ENCODE assay signal across 8 mouse cellular contexts in the genomic region with DNA sequence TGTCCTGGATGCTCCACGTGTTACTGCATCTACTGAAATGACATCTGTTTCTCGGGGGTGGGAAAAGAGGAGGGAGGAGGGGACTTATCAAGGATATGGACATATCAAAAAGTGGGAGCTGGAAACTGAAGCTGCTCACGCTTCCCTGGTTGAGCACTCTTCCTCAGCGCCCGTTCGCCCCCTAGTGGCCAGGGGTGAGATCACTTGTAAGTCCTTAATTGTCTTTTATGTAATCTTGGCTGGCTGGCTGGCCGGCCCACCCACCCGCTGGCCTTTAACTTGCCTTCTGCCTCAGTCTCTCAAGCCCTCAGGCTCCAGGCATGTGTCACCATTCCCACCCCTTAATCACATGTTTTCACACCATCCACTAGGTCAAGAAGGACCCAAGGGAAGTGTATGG. TPM values are rescaled to one million over a fixed set of nuclear protein-coding genes. Genes with fewer than 3 reads are reported as not detected.
DNase-seq lines count a peak whose midpoint lies in the region; ATAC-seq and TF ChIP-seq lines count a peak whose summit lies in the region.

No protein-coding gene starts in this region.

- H3K27me3 ChIP-seq in heart, embryonic 11.5 days (ENCODE audit: control insufficient read depth, insufficient read depth, low read length), result 0 out of 2 replicates have a peak, but pooled peaks cover 5% of the 10 kb centered on the region
- no peaks in the 10 kb centered on the region; the same call in 1 of the 2 replicates for H3K27me3 ChIP-seq in forebrain, embryonic 11.5 days (ENCODE audit: control insufficient read depth, insufficient read depth, low read length)
- H3K27me3 ChIP-seq in midbrain, embryonic 14.5 days (ENCODE audit: control insufficient read depth, insufficient read depth, low read length), result no peaks in the 10 kb centered on the region

- H3K4me2 ChIP-seq in heart, embryonic 11.5 days, result no peak overlapping the region
- H3K4me2 ChIP-seq in forebrain, embryonic 11.5 days (ENCODE audit: low read depth, low read length, severe bottlenecking), result no peak overlapping the region
- no peak overlapping the region for H3K4me2 ChIP-seq in midbrain, embryonic 14.5 days (ENCODE audit: low read length)

- peaks cover 28% of the 10 kb centered on the region for H3K36me3 ChIP-seq in heart, embryonic 11.5 days (ENCODE audit: control insufficient read depth, insufficient read depth, low read length)
- peaks cover 9% of the 10 kb centered on the region for H3K36me3 ChIP-seq in forebrain, embryonic 11.5 days (ENCODE audit: control insufficient read depth, insufficient read depth, low read length)
- H3K36me3 ChIP-seq in midbrain, embryonic 14.5 days (ENCODE audit: control insufficient read depth, insufficient read depth, low read length), result peaks cover 74% of the 10 kb centered on the region

- no peak overlapping the region for H3K4me3 ChIP-seq in heart, embryonic 11.5 days (ENCODE audit: low read depth, low read length)
- H3K4me3 ChIP-seq in forebrain, embryonic 11.5 days (ENCODE audit: low read depth, low read length), result no peak overlapping the region
- no peak overlapping the region for H3K4me3 ChIP-seq in left cerebral cortex, adult 2 months
- H3K4me3 ChIP-seq in midbrain, embryonic 14.5 days (replicated peaks; ENCODE audit: low read depth, low read length), result no peak overlapping the region

- WGBS in heart, embryonic 11.5 days (ENCODE audit: insufficient replicate concordance), result 6% methylated on average over 8 of the region's 8 CpGs
- 2% methylated on average over 8 of the region's 8 CpGs for WGBS in forebrain, embryonic 11.5 days
- 0% methylated on average over 8 of the region's 8 CpGs for WGBS in midbrain, embryonic 14.5 days

- H3K9me3 ChIP-seq in heart, embryonic 11.5 days (replicated peaks; ENCODE audit: control insufficient read depth, low read length), result no peaks in the 10 kb centered on the region
- no peaks in the 10 kb centered on the region for H3K9me3 ChIP-seq in forebrain, embryonic 11.5 days (ENCODE audit: control insufficient read depth, low read length)
- H3K9me3 ChIP-seq in midbrain, embryonic 14.5 days (ENCODE audit: control insufficient read depth, low read length), result no peaks in the 10 kb centered on the region

- TF ChIP-seq CTCF in left cerebral cortex, adult 2 months (IDR thresholded peaks at IDR 0.05), result peak; percentile 92

- H3K4me1 ChIP-seq in heart, embryonic 11.5 days (ENCODE audit: control insufficient read depth, insufficient read depth, low read length), result peaks cover 15% of the 10 kb centered on the region
- peaks cover 34% of the 10 kb centered on the region for H3K4me1 ChIP-seq in forebrain, embryonic 11.5 days (replicated peaks; ENCODE audit: control insufficient read depth, insufficient read depth, low read length)
- peaks cover 23% of the 10 kb centered on the region for H3K4me1 ChIP-seq in midbrain, embryonic 14.5 days (ENCODE audit: control insufficient read depth, insufficient read depth, low read length)

- no peak for ATAC-seq in heart, embryonic 11.5 days (replicated peaks; ENCODE audit: insufficient number of reproducible peaks, low FRiP score, low TSS enrichment)
- 0 out of 2 replicates have a peak, but pooled peaks have one; percentile 9 for ATAC-seq in forebrain, embryonic 11.5 days (replicated peaks; ENCODE audit: low FRiP score)
- no peak for ATAC-seq in midbrain, embryonic 14.5 days (ENCODE audit: low FRiP score, low TSS enrichment)

- intact Hi-C loops in left cerebral cortex, adult 2 months (cut with DNase I), result loop anchor here (10.0 kb wide), 2 partner anchors 169 to 221 kb away; no protein-coding TSS in a partner anchor

- peak; percentile 84 to 96 for DNase-seq in heart, adult 18-20 months
- DNase-seq in c-Kit-negative CD71-positive TER-119-positive erythroid progenitor cells, embryonic 14.5 days (ENCODE audit: low read depth, low spot score), result peak; percentile 63
- peak; percentile 94 for DNase-seq in forebrain, embryonic 11.5 days (ENCODE audit: low spot score)
- DNase-seq in heart, postnatal 4 days, result peak; percentile 93
- DNase-seq in left cerebral cortex, adult 2 months (ENCODE audit: extremely low spot score in 1 of 2, low spot score in 2 of 2), result peak; percentile 88 to 93
- peak; percentile 93 for DNase-seq in midbrain, embryonic 14.5 days
- peak; percentile 80 to 88 for DNase-seq in spleen, postnatal 10 days (ENCODE audit: low spot score in 2 of 2)

- no peak overlapping the region for H3K27ac ChIP-seq in heart, embryonic 11.5 days (ENCODE audit: low read depth, low read length)
- H3K27ac ChIP-seq in forebrain, embryonic 11.5 days (ENCODE audit: low read depth, low read length), result no peak overlapping the region
- H3K27ac ChIP-seq in left cerebral cortex, adult 2 months, result peak overlapping the region; percentile 2; the same call in 1 of the 2 replicates
- H3K27ac ChIP-seq in midbrain, embryonic 14.5 days (replicated peaks; ENCODE audit: low read depth, low read length), result no peak overlapping the region

- no peak overlapping the region for H3K9ac ChIP-seq in heart, embryonic 11.5 days (ENCODE audit: low read depth, low read length)
- H3K9ac ChIP-seq in forebrain, embryonic 11.5 days (ENCODE audit: low read length), result no peak overlapping the region
- no peak overlapping the region for H3K9ac ChIP-seq in midbrain, embryonic 14.5 days (replicated peaks; ENCODE audit: low read length)

RNA-seq across cellular contexts. Expression of a gene that starts 34.1 kb away (rescaled TPM):
- 10 to 100 TPM; 89.1 to 98.9 TPM for total RNA-seq in heart, adult 18-20 months (2021)
- 24.6 and 28.8 TPM in 2 replicates for polyA plus RNA-seq in heart, embryonic 11.5 days (2014; fragmentation: Nextera tagmentation; extraction: Ambion mirVana)
- 52.7 and 67.0 TPM in 2 replicates for polyA plus RNA-seq in forebrain, embryonic 11.5 days (2014; fragmentation: Nextera tagmentation; extraction: Ambion mirVana)
- 10 to 100 TPM; 83.4 to 97.4 TPM for total RNA-seq in heart, postnatal 4 days (2021)
- total RNA-seq in left cerebral cortex, adult 2 months (2021), result 100 to 1,000 TPM; 527 to 560 TPM
- 65.1 and 79.0 TPM in 2 replicates for polyA plus RNA-seq in midbrain, embryonic 14.5 days (2014; fragmentation: Nextera tagmentation; extraction: Ambion mirVana)

RNA-seq across cellular contexts. Expression of a gene that starts 38.4 kb away (rescaled TPM):
- 10 to 100 TPM; 10.7 to 10.8 TPM for total RNA-seq in heart, adult 18-20 months (2021)
- polyA plus RNA-seq in heart, embryonic 11.5 days (2014; fragmentation: Nextera tagmentation; extraction: Ambion mirVana), result 21.5 and 22.6 TPM in 2 replicates
- polyA plus RNA-seq in forebrain, embryonic 11.5 days (2014; fragmentation: Nextera tagmentation; extraction: Ambion mirVana), result 30.2 and 31.8 TPM in 2 replicates
- 1 to 10 TPM; 8.5 to 8.7 TPM for total RNA-seq in heart, postnatal 4 days (2021)
- total RNA-seq in left cerebral cortex, adult 2 months (2021), result 10 to 100 TPM; 26.1 to 28.7 TPM
- polyA plus RNA-seq in midbrain, embryonic 14.5 days (2014; fragmentation: Nextera tagmentation; extraction: Ambion mirVana), result 51.0 and 64.1 TPM in 2 replicates

RNA-seq across cellular contexts. Expression of a gene that starts 40.9 kb away (rescaled TPM):
- not detected for total RNA-seq in heart, adult 18-20 months (2021)
- 0.04 TPM in 1 of 2 replicates, not detected in the other for polyA plus RNA-seq in heart, embryonic 11.5 days (2014; fragmentation: Nextera tagmentation; extraction: Ambion mirVana)
- 0.64 and 0.79 TPM in 2 replicates for polyA plus RNA-seq in forebrain, embryonic 11.5 days (2014; fragmentation: Nextera tagmentation; extraction: Ambion mirVana)
- not detected for total RNA-seq in heart, postnatal 4 days (2021)
- under 1 TPM; 0.09 to 0.56 TPM for total RNA-seq in left cerebral cortex, adult 2 months (2021)
- polyA plus RNA-seq in midbrain, embryonic 14.5 days (2014; fragmentation: Nextera tagmentation; extraction: Ambion mirVana), result 0.05 and 0.12 TPM in 2 replicates

RNA-seq across cellular contexts. Expression of a gene that starts 41.0 kb away (rescaled TPM):
- total RNA-seq in heart, adult 18-20 months (2021), result 100 to 1,000 TPM; 288 to 330 TPM
- polyA plus RNA-seq in heart, embryonic 11.5 days (2014; fragmentation: Nextera tagmentation; extraction: Ambion mirVana), result 158 and 165 TPM in 2 replicates
- 104 and 116 TPM in 2 replicates for polyA plus RNA-seq in forebrain, embryonic 11.5 days (2014; fragmentation: Nextera tagmentation; extraction: Ambion mirVana)
- 100 to 1,000 TPM; 194 to 206 TPM for total RNA-seq in heart, postnatal 4 days (2021)
- total RNA-seq in left cerebral cortex, adult 2 months (2021), result 100 to 1,000 TPM; 128 to 134 TPM
- polyA plus RNA-seq in midbrain, embryonic 14.5 days (2014; fragmentation: Nextera tagmentation; extraction: Ambion mirVana), result 91.8 and 105 TPM in 2 replicates

RNA-seq across cellular contexts. Expression of a gene that starts 54.7 kb away (rescaled TPM):
- 10 to 100 TPM; 83.7 to 90.6 TPM for total RNA-seq in heart, adult 18-20 months (2021)
- polyA plus RNA-seq in heart, embryonic 11.5 days (2014; fragmentation: Nextera tagmentation; extraction: Ambion mirVana), result 3.2 and 3.4 TPM in 2 replicates
- 0.11 TPM in 1 of 2 replicates, not detected in the other for polyA plus RNA-seq in forebrain, embryonic 11.5 days (2014; fragmentation: Nextera tagmentation; extraction: Ambion mirVana)
- 10 to 100 TPM; 19.8 to 23.1 TPM for total RNA-seq in heart, postnatal 4 days (2021)
- not detected for total RNA-seq in left cerebral cortex, adult 2 months (2021)
- polyA plus RNA-seq in midbrain, embryonic 14.5 days (2014; fragmentation: Nextera tagmentation; extraction: Ambion mirVana), result 0.09 and 0.12 TPM in 2 replicates

Comparison
In these comparisons a context has a peak if more than half of its experiments do, and no peak if none do; other contexts are left out.
1. RNA of a gene that starts 34.1 kb away (total RNA-seq): 527 to 560 TPM in left cerebral cortex, adult 2 months; 89.1 to 98.9 TPM in heart, adult 18-20 months and 83.4 to 97.4 TPM in heart, postnatal 4 days; every median in the first group is over 4 times any median in the second.
2. Peak in every context shown above with its lines, with median percentiles within 50 percentile points of each other: DNase-seq.